Mouse (Mus musculus) heart, embryonic 10.5 days (tissue): ENCODE measurements around the gene Ankrd45. TPM values are rescaled to one million over a fixed set of nuclear protein-coding genes. Genes with fewer than 3 reads are reported as not detected.
A peak's percentile ranks its signal among the peaks of the same experiment; 100 is the strongest.
"Not testable (repeated sequence)": the region's sequence is repeated elsewhere in the genome, so short reads cannot be mapped to it uniquely, and the experiment has no call there.

Experiments used
- DNase-seq: peaks from one replicate; pipeline ENCODE4 v3.0.0-alpha.2; 2017; ENCODE audit warnings: low spot score
- H3K27ac ChIP-seq: fragments of 300-500 bp; sonication (generic); 2 replicates; pipeline ENCODE4 v1.5.1; 2016; ENCODE audit warnings: mild to moderate bottlenecking
- H3K27me3 ChIP-seq: fragments of 300-500 bp; sonication (generic); 2 replicates; pipeline ENCODE4 v1.6.1; 2016; ENCODE audit warnings: mild to moderate bottlenecking; ENCODE audit not compliant: poor library complexity, insufficient read depth, severe bottlenecking
- H3K36me3 ChIP-seq: fragments of 300-500 bp; sonication (generic); 2 replicates; pipeline ENCODE4 v1.6.1; 2016; ENCODE audit warnings: mild to moderate bottlenecking, moderate library complexity
- H3K4me1 ChIP-seq: fragments of 300-500 bp; sonication (generic); 2 replicates; pipeline ENCODE4 v1.6.1; 2016; ENCODE audit warnings: mild to moderate bottlenecking
- H3K4me3 ChIP-seq: fragments of 300-500 bp; sonication (generic); 2 replicates; pipeline ENCODE4 v1.5.1; 2016; ENCODE audit warnings: mild to moderate bottlenecking, moderate library complexity
- H3K9me3 ChIP-seq: fragments of 300-500 bp; sonication (generic); 2 replicates; pipeline ENCODE4 v1.6.1; 2016; ENCODE audit warnings: mild to moderate bottlenecking, moderate library complexity
- WGBS: fragments of 180-500 bp; shearing (Covaris S2); methylation state at CpG from one replicate; pipeline ENCODE4 v1.1.7; 2016; 5-methylcytosine and 5-hydroxymethylcytosine counted together
- polyA plus RNA-seq: library from polyadenylated mRNA; unstranded; fragments of >200 nt; fragmentation: Nextera tagmentation; extraction: Ambion mirVana; gene quantifications from 2 replicates; pipeline ENCODE4 v1.2.1, GENCODE M21; 2016

Ankrd45 gene
- polyA plus RNA-seq, 1 experiment from 2014 or later: 2.0 TPM

DNA sequence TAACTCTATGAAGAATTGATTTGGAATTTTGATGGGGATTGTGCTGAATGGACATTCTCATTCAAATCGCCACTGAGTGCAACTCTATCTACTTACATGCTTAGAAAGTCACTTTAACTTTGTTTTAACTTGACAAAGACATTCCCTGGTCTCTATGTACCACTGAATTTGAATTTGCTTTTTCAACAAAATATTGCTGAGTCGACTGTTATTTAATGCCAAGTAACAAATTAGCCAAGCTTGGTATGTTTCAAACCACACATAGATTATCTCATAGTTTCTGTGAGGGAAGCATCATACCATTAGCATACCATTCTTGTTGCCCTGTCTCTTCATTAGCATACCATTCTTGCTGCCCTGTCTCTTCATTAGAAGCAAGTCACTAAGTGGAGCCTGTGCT, 5.4 kb downstream of the Ankrd45 start:
- Histone ChIP-seq H3K9me3 (no peaks in the 10 kb centered on the region), H3K4me3 (no peak overlapping the region), H3K4me1 (peaks cover under 1% of the 10 kb centered on the region; the same call in 1 of the 2 replicates), H3K27ac (no peak overlapping the region), H3K36me3 (no peaks in the 10 kb centered on the region), H3K27me3 (no peaks in the 10 kb centered on the region)
- 68% methylated on average over 2 of the region's 2 CpGs for WGBS
- no peak for DNase-seq

- no peaks in the 10 kb centered on the region for H3K27me3 ChIP-seq
- no peaks in the 10 kb centered on the region for H3K4me1 ChIP-seq
- H3K4me3 ChIP-seq: no peak overlapping the region
- no peak for DNase-seq
- no peaks in the 10 kb centered on the region for H3K36me3 ChIP-seq
- no peak overlapping the region for H3K27ac ChIP-seq
- no peaks in the 10 kb centered on the region for H3K9me3 ChIP-seq
- 72% methylated on average over 6 of the region's 6 CpGs for WGBS
These were observed 8.6 kb downstream of the Ankrd45 start for GRCm38 (mm10) chr1:161151098-161151497.

DNA sequence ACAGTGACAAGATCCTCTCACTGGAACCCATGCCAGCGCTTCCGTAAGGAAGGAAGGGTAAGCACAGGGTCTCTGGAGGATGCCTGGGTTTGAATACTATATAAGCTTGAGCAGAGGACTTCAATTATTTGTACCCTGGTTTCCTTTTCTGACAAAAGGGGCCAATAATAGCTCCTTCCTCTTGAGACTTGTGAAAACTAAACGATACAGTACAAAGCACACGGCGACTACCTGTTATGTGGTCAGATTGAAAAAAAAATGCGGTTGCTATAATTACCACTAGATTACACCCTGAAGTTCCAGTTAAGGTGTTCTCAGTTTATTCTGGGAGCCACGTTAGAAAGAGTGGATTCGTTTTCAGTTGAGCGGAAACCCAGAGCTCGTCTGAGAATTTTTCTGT, 14.1 kb downstream of the Ankrd45 start:
- no peaks in the 10 kb centered on the region for H3K36me3 ChIP-seq
- H3K9me3 ChIP-seq: no peaks in the 10 kb centered on the region
- H3K27me3 ChIP-seq: no peaks in the 10 kb centered on the region
- H3K27ac ChIP-seq: no peak overlapping the region
- WGBS: 88% methylated on average over 10 of the region's 10 CpGs
- H3K4me3 ChIP-seq: no peak overlapping the region
- H3K4me1 ChIP-seq: peaks cover 2% of the 10 kb centered on the region; the same call in 1 of the 2 replicates
- DNase-seq: no peak

DNA sequence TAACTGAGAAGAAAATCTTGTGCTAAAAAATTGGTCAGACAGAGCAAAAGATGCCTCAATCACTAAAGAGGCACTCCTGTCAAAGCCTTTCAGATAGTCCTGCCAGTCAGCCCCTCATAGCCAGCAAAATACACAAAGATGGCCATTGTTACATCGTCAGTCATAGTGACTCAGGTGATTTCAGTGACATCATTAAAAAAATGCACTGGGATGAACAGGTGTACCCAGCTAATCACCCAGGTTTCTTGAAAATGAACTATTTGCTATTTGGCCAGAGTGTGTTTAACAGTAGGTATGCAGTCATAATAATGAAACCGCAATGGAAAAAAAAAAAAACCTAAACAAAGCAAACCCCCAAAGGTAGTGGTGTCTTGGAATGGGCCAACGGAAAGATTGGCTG, 16.7 kb downstream of the Ankrd45 start, which contains the start of gene Tex50:
Gene Tex50, minus strand, starts transcription at position 101 of the 400 bp plus-strand sequence.
- Histone ChIP-seq H3K27ac (no peak within 1 kb of the TSS), H3K27me3 (no peaks in the 10 kb centered on the region), H3K36me3 (no peaks in the 10 kb centered on the region), H3K9me3 (no peaks in the 10 kb centered on the region), H3K4me3 (no peak within 1 kb of the TSS), H3K4me1 (peaks cover 2% of the 10 kb centered on the region; the same call in 1 of the 2 replicates)
- no peak for DNase-seq
- WGBS: 79% methylated on average over 3 of the region's 3 CpGs

GRCm38 (mm10) chr1:161160266-161160665, 17.8 kb downstream of the Ankrd45 start:
- peaks cover 2% of the 10 kb centered on the region; the same call in 1 of the 2 replicates for H3K4me1 ChIP-seq
- WGBS: 45% methylated on average over 4 of the region's 4 CpGs
- H3K9me3 ChIP-seq: no peaks in the 10 kb centered on the region
- H3K36me3 ChIP-seq: no peaks in the 10 kb centered on the region
- H3K4me3 ChIP-seq: no peak overlapping the region
- DNase-seq: no peak
- H3K27me3 ChIP-seq: no peaks in the 10 kb centered on the region
- H3K27ac ChIP-seq: no peak overlapping the region

- Histone ChIP-seq H3K27me3 (peaks cover 35% of the 10 kb centered on the region), H3K9me3 (no peaks in the 10 kb centered on the region), H3K36me3 (no peaks in the 10 kb centered on the region), H3K27ac (peak overlapping the region; percentile 69; the same call in 1 of the 2 replicates), H3K4me3 (peak overlapping the region; percentile 62), H3K4me1 (no peaks in the 10 kb centered on the region)
- 1% methylated on average over 40 of the region's 40 CpGs for WGBS
- peak; percentile 90 for DNase-seq
These were observed 28.2 kb downstream of the Ankrd45 start for GRCm38 (mm10) chr1:161170651-161171050.

DNA sequence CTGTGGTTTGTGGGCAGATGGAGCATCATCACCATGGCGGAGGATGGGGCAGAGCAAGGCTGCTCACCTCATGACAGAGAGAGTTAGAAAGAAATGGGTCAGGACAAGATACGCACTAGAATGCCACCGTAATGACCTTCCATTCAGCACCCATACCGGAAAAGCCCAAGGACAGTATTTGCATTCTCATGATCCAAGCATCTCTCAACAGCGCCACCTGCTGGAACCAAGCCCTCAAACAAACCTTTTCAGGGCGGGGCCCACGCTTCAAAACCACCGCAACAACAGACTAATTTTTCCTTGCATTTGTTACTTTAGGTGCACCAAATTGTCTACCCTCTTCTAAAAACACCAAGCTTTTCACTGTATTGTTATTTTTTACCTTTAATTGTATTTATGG, 38.2 kb downstream of the Ankrd45 start:
- no peaks in the 10 kb centered on the region for H3K9me3 ChIP-seq
- WGBS: 46% methylated on average over 8 of the region's 8 CpGs
- DNase-seq: no peak

GRCm38 (mm10) chr1:161182386-161182785, 39.9 kb downstream of the Ankrd45 start:
- H3K27me3 ChIP-seq: no peaks in the 10 kb centered on the region
- WGBS: 84% methylated on average over 9 of the region's 9 CpGs
- no peaks in the 10 kb centered on the region for H3K36me3 ChIP-seq
- H3K4me3 ChIP-seq: no peak overlapping the region
- H3K27ac ChIP-seq: no peak overlapping the region
- H3K4me1 ChIP-seq: no peaks in the 10 kb centered on the region
- no peaks in the 10 kb centered on the region for H3K9me3 ChIP-seq
- DNase-seq: no peak

More for the DNA sequence above, 38.2 kb downstream of the Ankrd45 start:
- Histone ChIP-seq H3K27me3 (no peaks in the 10 kb centered on the region), H3K4me1 (no peaks in the 10 kb centered on the region), H3K4me3 (no peak overlapping the region), H3K27ac (no peak overlapping the region), H3K36me3 (no peaks in the 10 kb centered on the region)

DNA sequence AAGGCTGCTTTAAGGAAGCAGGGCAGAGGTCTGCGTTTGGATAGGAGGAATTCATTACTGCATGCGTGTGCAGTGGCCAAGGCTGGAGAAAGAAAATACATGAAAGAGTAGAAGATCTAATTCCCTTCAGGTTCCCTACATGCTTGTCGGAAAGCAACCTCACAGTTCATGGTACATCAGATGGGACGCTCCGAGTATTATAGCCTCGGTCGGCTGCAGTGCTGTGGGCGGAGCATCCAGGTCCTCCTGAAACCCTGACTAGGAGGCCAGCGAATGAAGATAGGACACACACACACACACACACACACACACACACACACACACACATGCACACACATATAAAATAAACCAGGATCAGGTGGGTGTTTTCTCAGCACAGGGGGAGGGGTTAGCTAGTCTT, 41.2 kb downstream of the Ankrd45 start:
- no peak overlapping the region for H3K4me3 ChIP-seq
- no peaks in the 10 kb centered on the region for H3K27me3 ChIP-seq
- H3K4me1 ChIP-seq: no peaks in the 10 kb centered on the region
- 56% methylated on average over 9 of the region's 9 CpGs for WGBS
- H3K27ac ChIP-seq: no peak overlapping the region
- no peaks in the 10 kb centered on the region for H3K36me3 ChIP-seq
- DNase-seq: no peak
- H3K9me3 ChIP-seq: no peaks in the 10 kb centered on the region; the same call in 1 of the 2 replicates

DNA sequence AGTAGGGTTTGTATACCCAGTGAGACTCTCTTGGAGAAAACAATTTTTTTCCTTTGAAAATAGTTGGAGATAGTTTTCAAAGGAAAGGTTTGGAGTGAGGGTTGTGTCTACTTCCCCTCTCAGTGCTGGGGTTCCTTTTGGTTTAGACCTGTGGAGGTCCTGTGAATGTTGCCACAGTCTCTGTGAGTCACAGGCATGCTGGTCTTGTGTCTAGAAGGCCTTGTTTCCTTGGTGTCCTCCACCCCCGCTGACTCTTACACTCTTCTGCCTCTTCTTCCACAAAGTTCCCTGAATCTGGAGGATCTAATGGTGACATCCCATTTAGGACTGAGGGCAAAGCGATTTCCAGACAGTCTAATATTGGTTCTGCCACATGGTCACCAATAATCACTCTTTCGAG, 42.9 kb downstream of the Ankrd45 start:
- no peaks in the 10 kb centered on the region for H3K36me3 ChIP-seq
- 83% methylated on average over 3 of the region's 3 CpGs for WGBS
- H3K27ac ChIP-seq: no peak overlapping the region
- no peaks in the 10 kb centered on the region; the same call in 1 of the 2 replicates for H3K9me3 ChIP-seq
- no peaks in the 10 kb centered on the region for H3K4me1 ChIP-seq
- no peaks in the 10 kb centered on the region for H3K27me3 ChIP-seq
- no peak for DNase-seq
- no peak overlapping the region for H3K4me3 ChIP-seq

- no peak for DNase-seq
- no peaks in the 10 kb centered on the region for H3K27me3 ChIP-seq
- no peaks in the 10 kb centered on the region; the same call in 1 of the 2 replicates for H3K9me3 ChIP-seq
- H3K4me3 ChIP-seq: no peak overlapping the region
- 72% methylated on average over 9 of the region's 9 CpGs for WGBS
- no peaks in the 10 kb centered on the region for H3K36me3 ChIP-seq
- no peak overlapping the region for H3K27ac ChIP-seq
- H3K4me1 ChIP-seq: no peaks in the 10 kb centered on the region
These were observed 47.9 kb downstream of the Ankrd45 start for GRCm38 (mm10) chr1:161190253-161190910.

GRCm38 (mm10) chr1:161195541-161196351, 53.3 kb downstream of the Ankrd45 start:
- Histone ChIP-seq H3K27ac (peak overlapping the region; percentile 60), H3K9me3 (no peaks in the 10 kb centered on the region), H3K4me1 (0 out of 2 replicates have a peak, but pooled peaks cover 2% of the 10 kb centered on the region), H3K27me3 (no peaks in the 10 kb centered on the region), H3K36me3 (no peaks in the 10 kb centered on the region), H3K4me3 (peak overlapping the region; percentile 61)
- under 1% methylated on average over 16 of the region's 16 CpGs for WGBS
- DNase-seq: peak; percentile 91

DNA sequence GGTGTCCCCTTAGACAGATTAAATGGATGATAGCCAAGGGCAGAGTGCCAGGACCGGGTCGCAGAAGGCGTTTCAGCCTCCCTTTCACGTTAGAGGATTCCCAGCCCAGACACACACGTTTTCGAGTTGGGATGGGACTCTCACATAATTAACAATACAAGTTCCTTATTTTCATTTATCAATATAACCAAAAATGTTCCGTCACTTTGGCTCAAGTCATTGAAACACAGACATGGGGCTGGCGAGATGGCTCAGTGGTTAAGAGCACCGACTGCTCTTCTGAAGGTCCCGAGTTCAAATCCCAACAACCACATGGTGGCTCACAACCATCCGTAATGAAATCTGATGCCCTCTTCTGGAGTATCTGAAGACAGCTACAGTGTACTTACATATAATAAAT, 53.9 kb downstream of the Ankrd45 start:
- H3K4me1 ChIP-seq, H3K9me3 ChIP-seq, H3K36me3 ChIP-seq, H3K27me3 ChIP-seq, DNase-seq: not testable (repeated sequence)
- H3K27ac ChIP-seq: 0 out of 2 replicates have a peak overlapping the region, but pooled peaks have one; percentile 60
- H3K4me3 ChIP-seq: peak overlapping the region; percentile 61
- 56% methylated on average over 11 of the region's 11 CpGs for WGBS
